Mouse (Mus musculus) activated CD4-positive, CD25-positive, alpha-beta regulatory T cell, adult 4 months (primary cell): ENCODE measurements around the gene Nfasc. TPM values are rescaled to one million over a fixed set of nuclear protein-coding genes. Genes with fewer than 3 reads are reported as not detected.

ENCODE experiments used
- ATAC-seq: one replicate; pipeline ENCODE4 v1.8.0; 2017
- polyA plus RNA-seq, 2 experiments: library from polyadenylated mRNA; unstranded; fragments of 100-300 nt; shearing (Covaris generic); gene quantifications; one replicate each; pipeline ENCODE4 v1.2.1; 2017

The Nfasc gene
- polyA plus RNA-seq, 2 experiments from 2014 or later = not detected

- ATAC-seq = no peak
These were observed 203.9 kb downstream of the Nfasc start for GRCm38 (mm10) chr1:132537736-132538135.

- ATAC-seq = no peak
These were observed 205.2 kb downstream of the Nfasc start for GRCm38 (mm10) chr1:132536416-132536815.

GRCm38 (mm10) chr1:132535541-132535940, 206.1 kb downstream of the Nfasc start:
- no peak for ATAC-seq

- no peak for ATAC-seq
These were observed 207.8 kb downstream of the Nfasc start for GRCm38 (mm10) chr1:132533840-132534239.

- no peak for ATAC-seq
These were observed 209.1 kb downstream of the Nfasc start for GRCm38 (mm10) chr1:132532521-132532920.

- ATAC-seq = no peak
These were observed 210.9 kb downstream of the Nfasc start for GRCm38 (mm10) chr1:132530631-132531191.

- ATAC-seq = no peak
These were observed 212.8 kb downstream of the Nfasc start for GRCm38 (mm10) chr1:132528647-132529334.

- no peak for ATAC-seq
These were observed 213.5 kb downstream of the Nfasc start for GRCm38 (mm10) chr1:132528071-132528470.

- ATAC-seq = no peak
These were observed 215.8 kb downstream of the Nfasc start for GRCm38 (mm10) chr1:132525832-132526231.

- ATAC-seq = no peak
These were observed 217.7 kb downstream of the Nfasc start for GRCm38 (mm10) chr1:132523920-132524319.

- ATAC-seq = no peak
These were observed 218.5 kb downstream of the Nfasc start for GRCm38 (mm10) chr1:132523048-132523447.

- no peak for ATAC-seq
These were observed 220.8 kb downstream of the Nfasc start for GRCm38 (mm10) chr1:132520764-132521163.

- ATAC-seq = no peak
These were observed 221.9 kb downstream of the Nfasc start for GRCm38 (mm10) chr1:132519734-132520133.

- no peak for ATAC-seq
These were observed 223.0 kb downstream of the Nfasc start for GRCm38 (mm10) chr1:132518621-132519020.

- ATAC-seq = no peak
These were observed 224.8 kb downstream of the Nfasc start for GRCm38 (mm10) chr1:132516776-132517175.

GRCm38 (mm10) chr1:132515339-132515738, 226.3 kb downstream of the Nfasc start:
- no peak for ATAC-seq

Other genes with a start within 250 kb of the Nfasc start
- 1 to 10 TPM; 3.2 to 6.5 TPM for gene Tmem81, start 235.6 kb downstream of the Nfasc start, polyA plus RNA-seq
- gene Cntn2, start 198.5 kb downstream of the Nfasc start, polyA plus RNA-seq = not detected
- gene Lrrn2, start 138.5 kb upstream of the Nfasc start, polyA plus RNA-seq = not detected